In the genomic region with DNA sequence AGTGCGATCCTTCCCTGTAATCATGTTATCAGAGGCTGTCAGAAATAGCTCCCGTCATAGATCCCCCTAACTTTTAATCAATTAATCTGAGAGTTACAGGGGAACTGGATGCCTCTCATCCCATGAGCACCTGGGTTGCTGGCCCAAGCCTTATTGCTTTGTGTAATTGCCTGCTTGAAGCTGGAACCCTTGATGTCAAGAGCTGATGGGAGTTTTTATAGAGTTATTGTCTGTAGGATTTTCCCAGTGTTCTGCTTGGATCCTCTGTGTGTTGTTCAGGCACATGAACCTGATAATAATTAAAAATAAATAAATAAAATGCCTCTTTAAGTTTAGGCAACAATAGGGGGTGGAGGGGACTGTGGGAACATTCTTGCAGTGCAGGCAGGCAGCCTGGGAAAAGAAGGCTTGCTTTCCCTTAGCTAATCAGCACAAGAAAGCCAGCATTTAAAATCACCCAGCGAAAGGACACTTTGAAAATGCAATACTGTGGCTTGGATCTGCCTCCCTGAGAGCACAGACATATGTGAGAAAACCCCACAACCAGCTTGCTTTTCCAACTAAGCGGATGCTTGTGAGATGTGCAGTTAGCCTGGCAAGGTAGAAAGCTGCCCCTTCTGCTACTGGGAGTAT, we compare ENCODE assay signal across 11 mouse cellular contexts. TPM values are rescaled to one million over a fixed set of nuclear protein-coding genes. Genes with fewer than 3 reads are reported as not detected.
A peak's percentile ranks its signal among the peaks of the same experiment; 100 is the strongest.
DNase-seq lines count a peak whose midpoint lies in the region; ATAC-seq and TF ChIP-seq lines count a peak whose summit lies in the region.
"Had no signal": no experiment of that assay in that cellular context is flagged by ENCODE, and none has a peak within 500 bp of the region (broad histone marks: within the 10 kb centered on the region; RNA-seq: fewer than 3 reads in every experiment).

No protein-coding gene starts in this region.

- no peaks in the 10 kb centered on the region for H3K36me3 ChIP-seq in intestine, embryonic 14.5 days (ENCODE audit: control insufficient read depth, insufficient read depth, low read length)
- no peaks in the 10 kb centered on the region for H3K36me3 ChIP-seq in intestine, postnatal 0 days (ENCODE audit: control insufficient read depth, insufficient read depth)
- no peaks in the 10 kb centered on the region for H3K36me3 ChIP-seq in hindbrain, embryonic 11.5 days (ENCODE audit: control insufficient read depth, insufficient read depth, low read length)
- no peaks in the 10 kb centered on the region for H3K36me3 ChIP-seq in midbrain, embryonic 15.5 days (replicated peaks)
- H3K36me3 ChIP-seq: limb, embryonic 13.5 days had no signal

- TF ChIP-seq CTCF in intestine, postnatal 0 days (IDR thresholded peaks at IDR 0.05; ENCODE audit: low read depth) = no peak
- TF ChIP-seq CTCF in bone marrow macrophage, adult 2 months (IDR thresholded peaks at IDR 0.05; ENCODE audit: low read depth, low read length) = no peak

- 69% methylated on average over 4 of the region's 4 CpGs for WGBS in intestine, embryonic 14.5 days
- 76% methylated on average over 4 of the region's 4 CpGs for WGBS in intestine, postnatal 0 days
- 26% methylated on average over 4 of the region's 4 CpGs for WGBS in hindbrain, embryonic 11.5 days
- WGBS in midbrain, embryonic 15.5 days = 12% methylated on average over 4 of the region's 4 CpGs

- no peak overlapping the region for H3K4me2 ChIP-seq in intestine, embryonic 14.5 days (ENCODE audit: low read length)
- no peak overlapping the region for H3K4me2 ChIP-seq in intestine, postnatal 0 days (replicated peaks; ENCODE audit: low read depth)
- H3K4me2 ChIP-seq in hindbrain, embryonic 11.5 days (replicated peaks; ENCODE audit: low read depth, low read length) = no peak overlapping the region
- H3K4me2 ChIP-seq in midbrain, embryonic 15.5 days = no peak overlapping the region
- H3K4me2 ChIP-seq: limb, embryonic 13.5 days had no signal

- no peak for ATAC-seq in intestine, embryonic 14.5 days (replicated peaks; ENCODE audit: low FRiP score, low TSS enrichment, low read depth)
- ATAC-seq in intestine, postnatal 0 days = no peak
- ATAC-seq in hindbrain, embryonic 11.5 days (ENCODE audit: low FRiP score) = peak; percentile 44
- peak; percentile 21 for ATAC-seq in midbrain, embryonic 15.5 days (replicated peaks)
- ATAC-seq: CD4-positive, CD25-positive, alpha-beta regulatory T cell, adult 4 months had no signal

- no peak for TF ChIP-seq POLR2A in bone marrow macrophage, adult 2 months (IDR thresholded peaks at IDR 0.05; ENCODE audit: borderline replicate concordance, low read depth, low read length)

- no peak overlapping the region for H3K9ac ChIP-seq in intestine, embryonic 14.5 days (ENCODE audit: low read length)
- H3K9ac ChIP-seq in intestine, postnatal 0 days (ENCODE audit: low read depth, low read length) = no peak overlapping the region
- no peak overlapping the region for H3K9ac ChIP-seq in hindbrain, embryonic 11.5 days (ENCODE audit: low read depth, low read length)
- no peak overlapping the region for H3K9ac ChIP-seq in midbrain, embryonic 15.5 days
- H3K9ac ChIP-seq: limb, embryonic 13.5 days had no signal

- no peaks in the 10 kb centered on the region for H3K9me3 ChIP-seq in intestine, embryonic 14.5 days (ENCODE audit: control insufficient read depth, low read length)
- no peaks in the 10 kb centered on the region for H3K9me3 ChIP-seq in intestine, postnatal 0 days (ENCODE audit: control insufficient read depth)
- no peaks in the 10 kb centered on the region for H3K9me3 ChIP-seq in hindbrain, embryonic 11.5 days (ENCODE audit: control insufficient read depth, low read length)
- H3K9me3 ChIP-seq in midbrain, embryonic 15.5 days = no peaks in the 10 kb centered on the region
- H3K9me3 ChIP-seq: limb, embryonic 13.5 days had no signal

- H3K27me3 ChIP-seq in intestine, embryonic 14.5 days (replicated peaks; ENCODE audit: control insufficient read depth, insufficient read depth, low read length) = no peaks in the 10 kb centered on the region
- no peaks in the 10 kb centered on the region for H3K27me3 ChIP-seq in intestine, postnatal 0 days (replicated peaks; ENCODE audit: control insufficient read depth, insufficient read depth, low read length)
- H3K27me3 ChIP-seq in hindbrain, embryonic 11.5 days (ENCODE audit: control insufficient read depth, insufficient read depth, low read length) = no peaks in the 10 kb centered on the region
- no peaks in the 10 kb centered on the region for H3K27me3 ChIP-seq in midbrain, embryonic 15.5 days (replicated peaks)
- H3K27me3 ChIP-seq: limb, embryonic 13.5 days had no signal

- DNase-seq in intestine, embryonic 14.5 days (ENCODE audit: low spot score) = no peak
- DNase-seq in hindbrain, embryonic 11.5 days (ENCODE audit: low spot score) = peak; percentile 19
- DNase-seq in layer of hippocampus, postnatal 25 days (ENCODE audit: extremely low spot score in 1 of 2, low spot score in 1 of 2) = no peak
- no peak for DNase-seq in gastrocnemius, postnatal 4 days (ENCODE audit: low spot score in 2 of 2)
- no peak for DNase-seq in gastrocnemius, adult 8-10 months (ENCODE audit: low spot score in 2 of 2)
- DNase-seq: heart, postnatal 10 days had no signal

- H3K27ac ChIP-seq in intestine, embryonic 14.5 days (ENCODE audit: low read depth) = peak overlapping the region; percentile 39; the same call in 1 of the 2 replicates
- no peak overlapping the region for H3K27ac ChIP-seq in intestine, postnatal 0 days (ENCODE audit: low read depth, low read length)
- H3K27ac ChIP-seq in bone marrow macrophage, adult 2 months (ENCODE audit: insufficient read depth, low read depth, low read length) = peak overlapping the region; percentile 54
- peak overlapping the region; percentile 67 for H3K27ac ChIP-seq in hindbrain, embryonic 11.5 days (ENCODE audit: low read depth, low read length)
- H3K27ac ChIP-seq in midbrain, embryonic 15.5 days = peak overlapping the region; percentile 74
- H3K27ac ChIP-seq: limb, embryonic 13.5 days had no signal

- H3K4me1 ChIP-seq in intestine, embryonic 14.5 days (replicated peaks; ENCODE audit: control insufficient read depth, insufficient read depth, low read length) = peaks cover 75% of the 10 kb centered on the region
- peaks cover 11% of the 10 kb centered on the region for H3K4me1 ChIP-seq in intestine, postnatal 0 days (replicated peaks; ENCODE audit: control insufficient read depth, insufficient read depth, low read length)
- H3K4me1 ChIP-seq in bone marrow macrophage, adult 2 months (ENCODE audit: control insufficient read depth, insufficient read depth, low read length) = peaks cover 60% of the 10 kb centered on the region
- H3K4me1 ChIP-seq in hindbrain, embryonic 11.5 days (replicated peaks; ENCODE audit: control insufficient read depth, insufficient read depth, low read length) = peaks cover 24% of the 10 kb centered on the region
- H3K4me1 ChIP-seq in midbrain, embryonic 15.5 days = peaks cover 53% of the 10 kb centered on the region

- H3K4me3 ChIP-seq in intestine, embryonic 14.5 days (ENCODE audit: low read depth, low read length) = no peak overlapping the region
- H3K4me3 ChIP-seq in intestine, postnatal 0 days (ENCODE audit: low read depth, low read length) = no peak overlapping the region
- H3K4me3 ChIP-seq in bone marrow macrophage, adult 2 months (ENCODE audit: insufficient read depth, low read length) = no peak overlapping the region
- no peak overlapping the region for H3K4me3 ChIP-seq in hindbrain, embryonic 11.5 days (ENCODE audit: low read depth, low read length)
- no peak overlapping the region for H3K4me3 ChIP-seq in midbrain, embryonic 15.5 days
- H3K4me3 ChIP-seq: limb, embryonic 13.5 days had no signal

RNA-seq across cellular contexts. Expression of a gene that starts 33.8 kb away (rescaled TPM):
- 178 and 186 TPM in 2 replicates for polyA plus RNA-seq in intestine, embryonic 14.5 days (2014; fragmentation: Nextera tagmentation; extraction: Ambion mirVana)
- polyA plus RNA-seq in intestine, postnatal 0 days (2015; fragmentation: Nextera tagmentation; extraction: Ambion mirVana) = 39.2 and 40.9 TPM in 2 replicates
- polyA plus RNA-seq in bone marrow macrophage, adult 2 months (2012; ENCODE audit: insufficient read depth, insufficient read length, missing spikeins) = 23.7 and 24.8 TPM in 2 replicates
- polyA plus RNA-seq in hindbrain, embryonic 11.5 days (2014; fragmentation: Nextera tagmentation; extraction: Ambion mirVana) = 241 and 243 TPM in 2 replicates
- polyA plus RNA-seq in midbrain, embryonic 15.5 days (2015; fragmentation: Nextera tagmentation; extraction: Ambion mirVana) = 148 TPM in 2 replicates
- total RNA-seq in layer of hippocampus, postnatal 25 days (2021) = 100 to 1,000 TPM in 1 of 2 experiments, 10 to 100 TPM in 1; 98.9 to 113 TPM
- total RNA-seq in gastrocnemius, postnatal 4 days (2021) = 100 to 1,000 TPM; 246 to 256 TPM
- total RNA-seq in gastrocnemius, adult 8-10 months (2022) = 100 to 1,000 TPM in 1 of 4 experiments, 10 to 100 TPM in 3; 91.3 to 100 (median 94.8) TPM

Comparison
In these comparisons a context has a peak if more than half of its experiments do, and no peak if none do; other contexts are left out.
1. ATAC-seq: peak in hindbrain, embryonic 11.5 days (single experiment) and midbrain, embryonic 15.5 days (single experiment); none in intestine, embryonic 14.5 days (single experiment) and intestine, postnatal 0 days (single experiment).